Mouse (Mus musculus): ENCODE results near the gene Olfr137. TPM values are rescaled to one million over a fixed set of nuclear protein-coding genes. Genes with fewer than 3 reads are reported as not detected.

Gene Olfr137
- total RNA-seq (2023): not detected

GRCm38 (mm10) chr17:38307470-38307869, at the start of gene Olfr137:
Gene Olfr137 (minus strand): TSS chr17:38307570.

GRCm38 (mm10) chr17:38329531-38329930, 22.2 kb upstream of the Olfr137 start, which contains the start of gene Olfr136:
Gene Olfr136 (plus strand): TSS chr17:38329831.

GRCm38 (mm10) chr17:38260735-38261134, 46.6 kb downstream of the Olfr137 start, which contains the start of gene Olfr138:
Gene Olfr138 (plus strand): TSS chr17:38261035.

Other genes starting within 250 kb of the Olfr137 start
- not detected for gene Olfr129, start 247.5 kb downstream of the Olfr137 start, total RNA-seq (2023)
- not detected for gene Olfr130, start 243.6 kb downstream of the Olfr137 start, total RNA-seq (2023)
- gene Olfr131, start 218.9 kb downstream of the Olfr137 start, total RNA-seq (2023): not detected
- gene Olfr132, start 173.0 kb downstream of the Olfr137 start, total RNA-seq (2023): not detected
- not detected for gene Olfr133, start 162.3 kb downstream of the Olfr137 start, total RNA-seq (2023)
- gene Olfr134, start 136.2 kb downstream of the Olfr137 start, total RNA-seq (2023): not detected
- not detected for gene Olfr135, start 103.2 kb downstream of the Olfr137 start, total RNA-seq (2023)
- not detected for gene Olfr138, start 46.5 kb downstream of the Olfr137 start, total RNA-seq (2023)
- not detected for gene Olfr136, start 22.3 kb upstream of the Olfr137 start, total RNA-seq (2023)
- not detected for gene Esp36, start 112.6 kb upstream of the Olfr137 start, total RNA-seq (2023)
- not detected for gene Esp34, start 246.6 kb upstream of the Olfr137 start, total RNA-seq (2023)